Mouse (Mus musculus): Measurements from ENCODE around the gene Syngr2. TPM values are rescaled to one million over a fixed set of nuclear protein-coding genes. Genes with fewer than 3 reads are reported as not detected.

The Syngr2 gene
- 100 to 1,000 TPM; 182 to 192 TPM for total RNA-seq (2021)
- long read RNA-seq, experiment 1, transcript Syngr2-201 (4 exons, 1,520 nt): major isoform, 314 of 330 reads
- long read RNA-seq, experiment 1, transcript Syngr2-202 (4 exons, 1,402 nt): minor isoform, 6 of 330 reads
- long read RNA-seq, experiment 1, partial matches to known transcripts: 8 of 330 reads
- long read RNA-seq, experiment 1, other reads (novel, unspliced or antisense): 1 of 330 reads
- long read RNA-seq, experiment 2, transcript Syngr2-201 (4 exons, 1,520 nt): major isoform, 368 of 392 reads
- long read RNA-seq, experiment 2, transcript Syngr2-202 (4 exons, 1,402 nt): minor isoform, 7 of 392 reads
- long read RNA-seq, experiment 2, partial matches to known transcripts: 12 of 392 reads
- long read RNA-seq, experiment 2, other reads (novel, unspliced or antisense): 1 of 392 reads

DNA sequence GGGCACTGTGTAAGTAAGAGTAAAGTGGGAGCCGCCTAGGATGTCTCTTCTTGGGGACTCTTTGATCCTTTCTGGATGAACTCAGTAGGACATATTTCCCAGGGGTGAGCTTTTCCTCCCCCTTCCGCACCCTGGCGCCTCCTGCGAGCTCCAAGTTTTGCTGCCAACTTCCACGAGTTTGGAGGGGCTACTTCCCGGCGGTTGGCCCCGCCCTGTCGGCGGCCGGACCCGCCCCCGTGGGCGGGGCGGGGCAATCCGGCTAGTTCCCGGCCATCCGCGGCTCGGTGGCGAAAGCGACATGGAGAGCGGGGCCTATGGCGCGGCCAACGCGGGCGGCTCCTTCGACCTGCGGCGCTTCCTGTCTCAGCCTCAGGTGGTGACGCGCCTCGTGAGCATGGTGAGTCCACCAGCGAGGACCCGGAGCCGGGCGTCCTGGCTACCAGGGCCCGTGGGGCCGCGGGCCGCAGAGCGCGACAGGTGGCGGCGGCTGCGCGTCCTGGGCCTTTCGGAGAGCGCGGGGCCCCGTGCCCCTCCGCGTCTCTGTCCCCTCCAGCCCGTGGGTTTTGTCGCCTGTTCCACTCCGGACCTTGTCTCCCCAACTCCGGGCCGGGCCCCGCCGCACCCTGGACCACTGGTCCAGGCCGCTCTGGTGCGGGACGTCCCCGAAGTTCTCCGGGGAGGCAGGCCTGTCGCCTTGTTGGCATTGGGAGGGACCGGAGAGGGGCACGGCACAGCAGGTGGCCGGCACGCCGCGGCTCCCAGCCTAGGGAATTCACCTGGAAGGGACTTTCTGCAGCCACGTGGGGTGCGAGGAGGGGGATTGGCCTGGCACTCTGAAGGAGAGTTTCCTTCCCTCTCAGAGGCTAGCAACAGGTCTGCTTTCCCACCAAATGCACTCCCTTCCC, at the start of gene Syngr2, which contains the start of gene Gm20708:
Gene Syngr2 (plus strand): TSS at position 262 of the 905 bp plus-strand sequence.
Gene Gm20708 (plus strand): TSS at position 262 of the 905 bp plus-strand sequence.
- peak; percentile 72 for DNase-seq (ENCODE audit: low spot score)

- DNase-seq (ENCODE audit: low spot score): no peak
These were observed 48.9 kb upstream of the Syngr2 start for GRCm38 (mm10) chr11:117760374-117761119.

GRCm38 (mm10) chr11:117761801-117762200, 47.7 kb upstream of the Syngr2 start:
- DNase-seq (ENCODE audit: low spot score): no peak

DNA sequence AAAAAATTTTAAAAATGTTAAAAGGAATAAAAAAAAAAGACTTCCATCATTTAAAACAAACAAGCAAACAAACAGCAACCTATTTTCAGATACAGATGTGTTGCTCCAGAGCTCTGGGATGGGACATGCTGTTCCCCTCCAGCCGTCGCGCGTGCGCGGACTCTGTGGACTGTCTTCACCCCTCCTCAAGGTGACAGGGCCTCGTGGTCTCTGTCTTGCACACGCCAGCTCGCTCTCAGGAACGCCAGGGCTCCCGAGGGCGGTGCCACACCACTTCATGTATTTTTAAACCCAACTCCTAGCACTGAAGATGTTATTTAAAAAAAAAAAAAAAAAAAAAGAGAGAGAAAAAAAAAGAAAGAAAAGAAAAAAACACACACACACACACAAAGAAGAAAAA, 47.2 kb upstream of the Syngr2 start:
- DNase-seq (ENCODE audit: low spot score): no peak

DNA sequence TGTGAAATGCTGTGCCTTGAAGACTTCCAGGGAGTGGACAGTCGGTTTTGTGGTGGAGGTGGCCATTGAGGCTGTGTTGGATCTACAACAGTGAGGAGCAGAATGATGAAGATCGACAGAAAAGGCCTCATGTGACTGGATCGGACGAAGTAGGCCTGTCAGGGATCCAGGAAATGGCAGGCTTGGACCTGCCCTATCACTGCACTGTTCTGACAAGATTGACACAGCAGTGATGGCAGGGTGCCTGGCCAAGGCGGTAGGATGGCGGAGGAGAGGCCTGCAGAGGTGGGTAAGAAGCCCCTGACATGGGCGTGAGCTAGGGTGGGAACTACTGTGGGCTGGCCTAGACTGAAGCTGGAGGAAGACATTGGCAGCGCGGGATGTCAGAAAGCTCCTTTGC, 45.1 kb upstream of the Syngr2 start:
- DNase-seq (ENCODE audit: low spot score): no peak

DNA sequence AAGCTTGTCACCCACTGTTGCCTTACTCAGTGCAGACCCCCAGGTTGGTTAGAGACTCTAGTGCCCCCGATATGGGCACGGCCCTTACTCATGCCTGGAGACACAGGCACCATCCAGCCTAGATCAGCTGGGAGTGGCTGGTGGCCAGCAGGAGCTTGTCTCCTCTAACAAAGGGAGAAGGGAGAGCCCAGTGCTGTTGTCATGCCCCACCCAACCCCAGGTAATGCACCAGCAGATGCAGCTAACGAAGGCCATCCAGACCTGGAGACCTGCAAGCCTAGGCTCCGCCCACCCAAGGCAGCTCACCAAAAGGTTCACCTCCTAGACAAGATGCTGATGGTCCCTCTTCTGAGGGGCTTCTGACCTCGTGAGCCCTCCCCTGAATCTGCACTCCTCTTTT, 44.1 kb upstream of the Syngr2 start:
- DNase-seq (ENCODE audit: low spot score): no peak

- no peak for DNase-seq (ENCODE audit: low spot score)
These were observed 43.2 kb upstream of the Syngr2 start for GRCm38 (mm10) chr11:117766275-117766674.

GRCm38 (mm10) chr11:117768725-117769682, 40.5 kb upstream of the Syngr2 start:
- no peak for DNase-seq (ENCODE audit: low spot score)

DNA sequence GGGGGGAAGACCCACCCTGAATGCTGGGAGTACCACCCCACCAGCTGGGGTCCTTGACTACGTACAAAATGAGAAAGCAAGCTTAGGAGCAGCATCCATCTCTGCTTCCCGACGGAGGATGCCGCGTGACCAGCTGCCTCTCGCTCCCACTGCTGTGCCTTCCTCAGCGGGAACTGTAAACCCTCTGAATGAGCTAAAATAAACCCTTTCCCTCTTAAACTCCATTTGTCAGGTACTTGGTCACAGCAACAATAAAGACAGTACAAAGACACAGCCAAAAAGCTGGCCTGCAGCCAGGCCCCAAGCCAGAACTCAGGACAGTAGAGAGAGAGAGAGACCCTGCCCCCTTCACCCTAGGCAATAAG, 39.8 kb upstream of the Syngr2 start:
- no peak for DNase-seq (ENCODE audit: low spot score)

GRCm38 (mm10) chr11:117770407-117770806, 39.1 kb upstream of the Syngr2 start:
- no peak for DNase-seq (ENCODE audit: low spot score)

GRCm38 (mm10) chr11:117772352-117772751, 37.1 kb upstream of the Syngr2 start:
- no peak for DNase-seq (ENCODE audit: low spot score)

DNA sequence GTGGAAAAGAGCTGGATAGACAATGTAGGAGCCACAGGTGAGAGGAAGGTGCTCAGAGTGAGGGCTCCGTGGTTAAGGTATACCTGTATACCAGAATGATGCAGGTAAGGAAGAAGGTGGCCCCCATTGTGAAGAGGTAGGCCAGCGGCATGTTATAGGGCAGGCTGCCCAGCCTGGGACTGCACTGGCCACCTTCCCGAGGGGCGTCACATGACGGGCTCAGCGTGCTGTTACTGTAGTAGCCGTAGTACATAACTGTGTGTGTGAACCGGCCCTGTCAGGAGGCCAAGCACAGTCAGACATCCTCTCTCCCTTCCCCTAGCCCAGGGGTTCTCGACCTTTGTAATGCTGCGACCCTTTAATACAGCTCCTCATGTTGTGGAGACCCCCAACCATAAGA, 34.5 kb upstream of the Syngr2 start:
- DNase-seq (ENCODE audit: low spot score): no peak

DNA sequence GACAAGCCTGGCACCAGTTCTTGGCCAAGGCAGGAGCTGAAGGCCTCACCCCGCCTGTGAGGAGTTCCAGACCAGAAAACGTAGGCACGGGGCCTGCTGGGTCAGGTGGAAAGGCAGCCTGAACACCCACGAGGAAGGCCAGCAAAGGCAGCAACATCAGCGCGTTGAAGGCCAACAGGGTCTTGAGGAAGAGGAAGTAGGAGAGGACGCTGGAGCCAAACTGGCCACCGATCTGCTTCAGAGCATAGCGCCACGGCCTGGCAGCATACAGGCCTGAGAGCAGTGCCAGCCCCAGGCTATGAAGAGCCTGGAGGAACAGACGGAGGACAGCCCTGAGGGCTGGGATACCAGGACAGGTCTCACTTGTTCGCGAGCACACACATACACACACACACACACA, 33.9 kb upstream of the Syngr2 start:
- DNase-seq (ENCODE audit: low spot score): no peak

DNA sequence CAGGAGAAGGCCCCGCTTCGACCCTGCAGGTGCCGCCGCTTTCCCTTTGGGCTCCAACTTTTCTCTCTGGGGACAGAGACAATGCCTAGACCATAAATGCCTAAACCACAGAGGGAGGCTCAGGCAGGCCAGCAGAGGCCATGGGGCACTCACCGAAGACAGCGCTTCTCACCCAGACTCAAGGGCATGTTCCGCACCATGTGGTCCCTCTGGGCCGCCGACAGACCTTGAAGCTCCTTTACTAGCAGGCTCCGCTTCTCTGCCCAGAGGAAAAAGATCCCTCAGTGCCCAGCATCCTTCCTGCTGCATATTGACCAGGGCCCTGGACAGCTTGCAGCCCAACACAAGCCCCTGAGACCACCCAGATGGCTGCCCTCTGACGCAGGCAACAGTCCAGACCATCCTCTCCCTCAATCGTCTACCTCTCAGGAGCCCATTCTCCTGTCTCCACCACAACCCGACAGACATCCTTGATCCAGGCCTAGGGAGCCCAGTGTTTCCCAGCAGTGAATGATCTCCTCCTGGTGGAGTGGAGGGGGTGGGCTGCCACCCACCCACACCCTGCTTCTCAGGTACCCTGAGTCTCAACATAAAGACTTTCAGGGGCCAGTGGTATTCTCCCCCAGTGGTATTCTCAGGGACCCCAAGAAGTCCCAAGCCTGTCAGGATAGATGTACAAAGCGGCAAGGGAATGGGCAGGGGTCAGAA, 33.2 kb upstream of the Syngr2 start:
- DNase-seq (ENCODE audit: low spot score): no peak

DNA sequence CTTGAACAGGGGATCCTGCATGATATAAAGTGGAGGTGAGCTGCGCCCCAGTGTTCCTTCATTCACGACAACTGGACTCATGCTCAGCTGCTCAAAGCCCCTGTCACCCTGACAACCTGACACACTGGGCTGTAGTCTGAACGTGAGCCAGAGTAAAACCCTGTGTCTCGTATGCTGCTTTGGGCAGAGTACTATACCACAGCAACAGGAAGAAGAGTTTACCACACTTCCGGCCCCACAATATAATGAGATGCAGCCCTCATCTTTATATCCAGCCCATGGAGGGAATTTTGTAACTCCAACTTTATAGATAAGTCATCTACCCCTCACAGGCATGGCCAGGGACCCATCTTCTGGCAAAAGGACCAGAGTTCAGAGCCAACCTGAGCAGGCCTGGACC, 32.4 kb upstream of the Syngr2 start:
- DNase-seq (ENCODE audit: low spot score): no peak

DNA sequence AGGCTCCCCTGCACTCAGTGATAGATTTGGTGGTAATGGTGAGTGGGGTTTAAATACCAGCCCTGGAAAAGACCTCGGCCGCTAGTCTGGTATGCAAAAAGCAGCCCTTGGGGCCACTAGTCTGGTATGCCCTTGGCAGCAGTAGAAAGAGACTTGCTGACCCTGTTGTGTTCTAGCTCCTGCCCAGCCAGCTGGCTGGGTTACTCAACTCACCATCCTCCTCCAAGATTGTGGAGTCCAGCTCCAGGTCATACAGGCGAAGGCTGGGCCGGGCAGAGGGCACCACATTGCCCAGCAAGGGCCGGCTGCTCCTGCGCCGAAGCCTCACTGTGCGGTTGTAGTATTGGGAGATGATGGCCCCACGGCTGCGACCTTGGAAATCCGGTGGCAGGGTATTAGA, 31.4 kb upstream of the Syngr2 start:
- no peak for DNase-seq (ENCODE audit: low spot score)

DNA sequence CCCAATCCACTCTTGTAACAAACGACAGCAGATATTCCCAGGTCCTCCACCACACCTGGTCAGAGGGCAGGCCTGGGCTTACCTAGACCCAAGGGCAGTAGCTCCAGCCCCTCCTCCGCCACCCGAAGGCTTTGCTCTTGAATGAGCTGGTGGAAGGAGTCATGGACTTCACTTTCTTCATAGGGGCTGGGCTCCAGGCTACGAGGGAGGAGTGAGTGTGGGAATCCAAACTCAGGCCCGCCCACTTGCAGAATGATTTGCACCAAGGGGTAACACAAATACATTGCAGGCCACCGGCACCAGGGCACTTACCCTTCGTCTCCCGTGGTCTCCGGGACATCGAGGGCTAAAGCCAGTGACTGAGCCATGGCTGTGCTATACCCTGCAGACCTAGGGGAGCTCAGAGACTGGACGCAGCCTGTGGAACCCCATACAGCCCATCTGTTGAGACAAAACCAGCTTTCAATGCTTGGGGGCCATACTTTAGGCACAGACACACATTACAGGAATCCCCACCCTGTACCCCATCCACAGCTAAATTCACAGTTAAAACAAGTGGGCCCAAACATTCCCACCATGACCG, 30.5 kb upstream of the Syngr2 start:
- no peak for DNase-seq (ENCODE audit: low spot score)

- peak; percentile 68 for DNase-seq (ENCODE audit: low spot score)
These were observed 29.9 kb upstream of the Syngr2 start for GRCm38 (mm10) chr11:117779434-117780198.

DNA sequence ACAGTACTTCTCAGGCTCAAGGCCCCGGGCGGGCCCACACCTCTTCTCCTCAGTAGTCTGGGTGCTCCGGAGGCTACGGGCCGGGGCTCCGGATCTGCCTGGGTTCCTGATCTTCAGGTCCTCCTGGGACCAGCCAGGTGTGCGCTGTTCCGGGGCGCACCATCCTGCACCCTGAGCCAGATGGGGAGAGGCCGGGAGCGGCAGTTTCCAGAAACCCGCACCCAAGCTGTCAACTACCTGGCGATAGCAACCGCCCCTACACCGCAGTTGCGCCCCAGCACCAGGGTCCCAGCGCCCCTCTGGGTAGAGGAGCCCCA, 29.3 kb upstream of the Syngr2 start:
- no peak for DNase-seq (ENCODE audit: low spot score)
